11 mouse cellular contexts compared by ENCODE assay signal in genomic region chr17:28384298-28384697, GRCm38 (mm10). TPM values are rescaled to one million over a fixed set of nuclear protein-coding genes. Genes with fewer than 3 reads are reported as not detected.
DNase-seq lines count a peak whose midpoint lies in the region; ATAC-seq and TF ChIP-seq lines count a peak whose summit lies in the region.
"Had no signal": no experiment of that assay in that cellular context is flagged by ENCODE, and none has a peak within 500 bp of the region (broad histone marks: within the 10 kb centered on the region; RNA-seq: fewer than 3 reads in every experiment).

No protein-coding gene starts in this region.

- no peak for ATAC-seq in hindbrain, postnatal 0 days
- ATAC-seq in forebrain, embryonic 11.5 days (replicated peaks; ENCODE audit: low FRiP score) = no peak

- DNase-seq in hindbrain, postnatal 0 days (ENCODE audit: low spot score) = peak; percentile 33
- DNase-seq in hindbrain, embryonic 10.5 days (ENCODE audit: low spot score) = no peak
- peak; percentile 37 for DNase-seq in urinary bladder, postnatal 14 days (ENCODE audit: low spot score)
- DNase-seq in urinary bladder, postnatal 10 days (ENCODE audit: low spot score) = no peak
- peak; percentile 54 for DNase-seq in c-Kit-positive CD71-negative TER-119-negative erythroid progenitor cells, embryonic 14.5 days (ENCODE audit: low read depth)
- DNase-seq in forebrain, embryonic 11.5 days (ENCODE audit: low spot score) = no peak
- no peak for DNase-seq in layer of hippocampus, postnatal 36 days
- DNase-seq: heart, adult 11 months; kidney, postnatal 14 days had no signal

- no peaks in the 10 kb centered on the region for H3K27me3 ChIP-seq in hindbrain, postnatal 0 days (ENCODE audit: insufficient read depth, low read length)
- H3K27me3 ChIP-seq in hindbrain, embryonic 10.5 days (ENCODE audit: insufficient read depth, poor library complexity, severe bottlenecking) = peaks cover 39% of the 10 kb centered on the region
- H3K27me3 ChIP-seq in forebrain, embryonic 11.5 days (ENCODE audit: control insufficient read depth, insufficient read depth, low read length) = peaks cover 2% of the 10 kb centered on the region; the same call in 1 of the 2 replicates

- no peak overlapping the region for H3K9ac ChIP-seq in hindbrain, postnatal 0 days (replicated peaks; ENCODE audit: low read length)
- H3K9ac ChIP-seq in forebrain, embryonic 11.5 days (ENCODE audit: low read length) = no peak overlapping the region
- H3K9ac ChIP-seq: neural tube, embryonic 12.5 days had no signal

- peak; percentile 54 for TF ChIP-seq CTCF in hindbrain, postnatal 0 days (IDR thresholded peaks at IDR 0.05; ENCODE audit: low read depth)

- WGBS in hindbrain, postnatal 0 days = 64% methylated on average over 4 of the region's 4 CpGs
- WGBS in hindbrain, embryonic 10.5 days = 64% methylated on average over 4 of the region's 4 CpGs
- 66% methylated on average over 4 of the region's 4 CpGs for WGBS in forebrain, embryonic 11.5 days

- H3K4me2 ChIP-seq in hindbrain, postnatal 0 days (ENCODE audit: low read depth, low read length) = no peak overlapping the region
- H3K4me2 ChIP-seq in forebrain, embryonic 11.5 days (ENCODE audit: low read depth, low read length, severe bottlenecking) = no peak overlapping the region
- H3K4me2 ChIP-seq: neural tube, embryonic 12.5 days had no signal

- peaks cover 4% of the 10 kb centered on the region; the same call in 1 of the 2 replicates for H3K4me1 ChIP-seq in hindbrain, postnatal 0 days (ENCODE audit: insufficient read depth, low read length)
- H3K4me1 ChIP-seq in hindbrain, embryonic 10.5 days (replicated peaks) = peaks cover 21% of the 10 kb centered on the region
- 0 out of 2 replicates have a peak, but pooled peaks cover 3% of the 10 kb centered on the region for H3K4me1 ChIP-seq in forebrain, embryonic 11.5 days (replicated peaks; ENCODE audit: control insufficient read depth, insufficient read depth, low read length)

- H3K4me3 ChIP-seq in hindbrain, postnatal 0 days (ENCODE audit: low read length) = no peak overlapping the region
- no peak overlapping the region for H3K4me3 ChIP-seq in hindbrain, embryonic 10.5 days
- H3K4me3 ChIP-seq in forebrain, embryonic 11.5 days (ENCODE audit: low read depth, low read length) = no peak overlapping the region
- H3K4me3 ChIP-seq: neural tube, embryonic 12.5 days had no signal

- H3K9me3 ChIP-seq in hindbrain, postnatal 0 days (ENCODE audit: low read length) = no peaks in the 10 kb centered on the region
- no peaks in the 10 kb centered on the region for H3K9me3 ChIP-seq in hindbrain, embryonic 10.5 days
- no peaks in the 10 kb centered on the region for H3K9me3 ChIP-seq in forebrain, embryonic 11.5 days (ENCODE audit: control insufficient read depth, low read length)
- H3K9me3 ChIP-seq: neural tube, embryonic 12.5 days had no signal

- no peaks in the 10 kb centered on the region for H3K36me3 ChIP-seq in hindbrain, postnatal 0 days (ENCODE audit: insufficient read depth, low read length)
- H3K36me3 ChIP-seq in hindbrain, embryonic 10.5 days = no peaks in the 10 kb centered on the region
- no peaks in the 10 kb centered on the region for H3K36me3 ChIP-seq in forebrain, embryonic 11.5 days (ENCODE audit: control insufficient read depth, insufficient read depth, low read length)
- H3K36me3 ChIP-seq: neural tube, embryonic 12.5 days had no signal

- H3K27ac ChIP-seq in hindbrain, postnatal 0 days = no peak overlapping the region
- H3K27ac ChIP-seq in hindbrain, embryonic 10.5 days = no peak overlapping the region
- H3K27ac ChIP-seq in forebrain, embryonic 11.5 days (ENCODE audit: low read depth, low read length) = no peak overlapping the region
- H3K27ac ChIP-seq: neural tube, embryonic 12.5 days had no signal

RNA-seq across cellular contexts. Expression of gene Tulp1, which starts 19.3 kb away (rescaled TPM):
- total RNA-seq in hindbrain, postnatal 0 days (2014; rRNA removed) = 1.4 TPM in 1 of 2 replicates, not detected in the other
- polyA plus RNA-seq in hindbrain, postnatal 0 days (2015; fragmentation: Nextera tagmentation; extraction: Ambion mirVana) = 1.8 and 2.0 TPM in 2 replicates
- 2.8 and 4.0 TPM in 2 replicates for polyA plus RNA-seq in hindbrain, embryonic 10.5 days (2016; fragmentation: Nextera tagmentation; extraction: Ambion mirVana)
- 2.6 and 4.2 TPM in 2 replicates for polyA plus RNA-seq in forebrain, embryonic 11.5 days (2014; fragmentation: Nextera tagmentation; extraction: Ambion mirVana)
- not detected for total RNA-seq in layer of hippocampus, postnatal 36 days (2021)
- polyA plus RNA-seq: liver, embryonic 16.5 days had no signal

RNA-seq across cellular contexts. Expression of gene Tead3, which starts 33.7 kb away (rescaled TPM):
- 6.5 and 9.4 TPM in 2 replicates for total RNA-seq in hindbrain, postnatal 0 days (2014; rRNA removed)
- 1.3 and 1.7 TPM in 2 replicates for polyA plus RNA-seq in hindbrain, postnatal 0 days (2015; fragmentation: Nextera tagmentation; extraction: Ambion mirVana)
- polyA plus RNA-seq in hindbrain, embryonic 10.5 days (2016; fragmentation: Nextera tagmentation; extraction: Ambion mirVana) = 5.5 and 6.1 TPM in 2 replicates
- 5.6 and 5.8 TPM in 2 replicates for polyA plus RNA-seq in forebrain, embryonic 11.5 days (2014; fragmentation: Nextera tagmentation; extraction: Ambion mirVana)
- total RNA-seq in layer of hippocampus, postnatal 36 days (2021) = 1 to 10 TPM; 1.7 to 3.7 TPM

RNA-seq across cellular contexts. Expression of gene Rpl10a, which starts 56.0 kb away (rescaled TPM):
- total RNA-seq in hindbrain, postnatal 0 days (2014; rRNA removed) = 699 and 1,071 TPM in 2 replicates
- 337 and 355 TPM in 2 replicates for polyA plus RNA-seq in hindbrain, postnatal 0 days (2015; fragmentation: Nextera tagmentation; extraction: Ambion mirVana)
- polyA plus RNA-seq in hindbrain, embryonic 10.5 days (2016; fragmentation: Nextera tagmentation; extraction: Ambion mirVana) = 439 and 483 TPM in 2 replicates
- 468 and 490 TPM in 2 replicates for polyA plus RNA-seq in forebrain, embryonic 11.5 days (2014; fragmentation: Nextera tagmentation; extraction: Ambion mirVana)
- 100 to 1,000 TPM; 342 TPM for total RNA-seq in layer of hippocampus, postnatal 36 days (2021)

Comparison
In these comparisons a context has a peak if more than half of its experiments do, and no peak if none do; other contexts are left out.
1. DNase-seq: peak in hindbrain, postnatal 0 days (single experiment), urinary bladder, postnatal 14 days (single experiment) and c-Kit-positive CD71-negative TER-119-negative erythroid progenitor cells, embryonic 14.5 days (single experiment); none in hindbrain, embryonic 10.5 days (single experiment), urinary bladder, postnatal 10 days (single experiment), forebrain, embryonic 11.5 days (single experiment) and layer of hippocampus, postnatal 36 days (0 of 2).